Mouse (Mus musculus): ENCODE results near the gene Trp53inp2. TPM values are rescaled to one million over a fixed set of nuclear protein-coding genes. Genes with fewer than 3 reads are reported as not detected.

Trp53inp2 gene
- polyA plus RNA-seq, 1 experiment = 13.8 TPM

DNA sequence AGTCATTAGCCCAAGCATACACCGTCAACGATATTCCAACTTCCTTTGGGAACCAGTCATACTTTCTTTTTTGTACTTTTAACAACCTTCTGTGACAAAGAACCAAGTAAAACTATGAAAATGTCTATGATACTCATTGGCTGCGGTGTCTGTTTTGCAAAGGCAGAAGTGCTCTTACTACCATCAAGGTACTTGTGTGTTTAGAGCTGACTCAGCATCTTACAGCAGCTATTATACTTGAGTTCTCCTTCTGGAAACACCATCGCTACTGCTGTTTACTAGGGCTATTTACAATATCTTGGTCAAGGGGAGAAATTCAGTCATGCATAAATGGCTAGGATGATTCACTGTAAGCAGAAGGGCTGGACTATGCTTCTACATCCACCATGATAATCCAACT is 21.1 kb downstream of the Trp53inp2 start:
- no peak overlapping the region for H3K4me3 ChIP-seq (ENCODE audit: insufficient read depth, poor library complexity, severe bottlenecking)
- H3ac ChIP-seq (ENCODE audit: control insufficient read depth, insufficient read length, low read depth) = no peak overlapping the region
- no peaks in the 10 kb centered on the region for H3K27me3 ChIP-seq (ENCODE audit: control insufficient read depth, insufficient read depth, insufficient read length)
- peaks cover 50% of the 10 kb centered on the region for H3K36me3 ChIP-seq (ENCODE audit: control insufficient read depth, insufficient read depth)
- TF ChIP-seq USF1 (IDR thresholded peaks at IDR 0.05; ENCODE audit: low read depth) = no peak
- TF ChIP-seq CTCF (IDR thresholded peaks at IDR 0.05; ENCODE audit: control insufficient read depth, insufficient read depth, insufficient read length) = no peak
- no peak for TF ChIP-seq MYOD1 (IDR thresholded peaks at IDR 0.05; ENCODE audit: control insufficient read depth, insufficient read length, low read depth)
- no peak for TF ChIP-seq MAX (IDR thresholded peaks at IDR 0.05)
- TF ChIP-seq MYOG (IDR thresholded peaks at IDR 0.05; ENCODE audit: control insufficient read depth, extremely low read depth, insufficient read length) = no peak
- no peaks in the 10 kb centered on the region for H3K79me2 ChIP-seq (ENCODE audit: control insufficient read depth, insufficient read depth)
- H3K79me3 ChIP-seq (ENCODE audit: low read depth) = no peaks in the 10 kb centered on the region

DNA sequence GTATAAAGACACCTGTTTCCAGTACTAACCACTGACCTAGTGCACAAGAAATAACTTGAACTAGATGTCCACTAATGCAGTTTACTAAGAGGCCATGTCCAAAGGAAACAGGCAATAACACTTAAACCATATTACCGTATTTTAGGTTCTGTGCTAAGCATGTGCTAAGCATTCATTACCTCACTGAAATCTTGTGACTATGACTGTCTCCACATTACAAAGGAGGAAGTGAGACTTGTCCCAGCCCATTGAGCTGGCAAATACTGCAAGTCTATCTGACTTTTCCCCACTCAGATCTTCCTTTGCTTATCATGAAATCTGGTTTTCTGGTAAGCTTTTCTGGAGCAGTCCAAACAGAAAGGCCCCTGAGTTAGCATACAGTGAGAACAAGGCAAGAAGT is 23.8 kb downstream of the Trp53inp2 start:
- Histone ChIP-seq H3K27me3 (ENCODE audit: control insufficient read depth, insufficient read depth, insufficient read length) (no peaks in the 10 kb centered on the region), H3ac (ENCODE audit: control insufficient read depth, insufficient read length, low read depth) (no peak overlapping the region), H3K4me3 (ENCODE audit: insufficient read depth, poor library complexity, severe bottlenecking) (no peak overlapping the region), H3K36me3 (ENCODE audit: control insufficient read depth, insufficient read depth) (peaks cover 55% of the 10 kb centered on the region), H3K79me2 (ENCODE audit: control insufficient read depth, insufficient read depth) (no peaks in the 10 kb centered on the region), H3K79me3 (ENCODE audit: low read depth) (no peaks in the 10 kb centered on the region)
- TF ChIP-seq FOSL1 (IDR thresholded peaks at IDR 0.05; ENCODE audit: insufficient read depth, low read length, poor library complexity, severe bottlenecking) (no peak), CTCF (IDR thresholded peaks at IDR 0.05; ENCODE audit: control insufficient read depth, insufficient read depth, insufficient read length) (no peak), CEBPB (IDR thresholded peaks at IDR 0.05; ENCODE audit: low read depth) (no peak), USF1 (IDR thresholded peaks at IDR 0.05; ENCODE audit: low read depth) (no peak), MYOG (IDR thresholded peaks at IDR 0.05; ENCODE audit: control insufficient read depth, extremely low read depth, insufficient read length) (no peak), MAX (IDR thresholded peaks at IDR 0.05) (no peak), MYOD1 (IDR thresholded peaks at IDR 0.05; ENCODE audit: control insufficient read depth, insufficient read length, low read depth) (no peak)

DNA sequence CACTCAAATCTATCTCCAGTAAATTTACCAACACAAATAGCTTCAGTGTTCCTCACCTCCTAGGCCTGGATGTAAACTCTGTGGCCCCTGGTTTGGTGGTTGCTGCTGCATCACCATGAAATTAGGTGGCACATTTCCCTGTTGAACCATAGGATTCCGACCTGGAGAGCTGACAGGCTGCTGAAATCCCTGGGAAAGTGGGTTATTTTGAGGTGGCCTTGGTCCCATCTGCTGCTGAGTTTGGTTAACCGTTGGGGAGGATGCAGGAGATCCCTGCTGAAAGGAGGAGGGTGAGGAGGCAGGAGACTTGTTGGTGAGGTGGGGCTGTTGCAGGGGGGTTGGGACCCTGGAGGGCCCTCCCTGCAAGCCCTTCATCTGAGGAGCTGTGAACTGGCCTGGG is 40.1 kb downstream of the Trp53inp2 start:
- Histone ChIP-seq H3ac (ENCODE audit: control insufficient read depth, insufficient read length, low read depth) (no peak overlapping the region), H3K27me3 (ENCODE audit: control insufficient read depth, insufficient read depth, insufficient read length) (no peaks in the 10 kb centered on the region), H3K4me3 (ENCODE audit: insufficient read depth, poor library complexity, severe bottlenecking) (no peak overlapping the region), H3K79me2 (ENCODE audit: control insufficient read depth, insufficient read depth) (no peaks in the 10 kb centered on the region), H3K36me3 (ENCODE audit: control insufficient read depth, insufficient read depth) (peaks cover 60% of the 10 kb centered on the region), H3K79me3 (ENCODE audit: low read depth) (no peaks in the 10 kb centered on the region)
- TF ChIP-seq CTCF (IDR thresholded peaks at IDR 0.05; ENCODE audit: control insufficient read depth, insufficient read depth, insufficient read length) (no peak), MAX (IDR thresholded peaks at IDR 0.05) (no peak), CEBPB (IDR thresholded peaks at IDR 0.05; ENCODE audit: low read depth) (no peak), USF1 (IDR thresholded peaks at IDR 0.05; ENCODE audit: low read depth) (no peak), FOSL1 (IDR thresholded peaks at IDR 0.05; ENCODE audit: insufficient read depth, low read length, poor library complexity, severe bottlenecking) (no peak), MYOG (IDR thresholded peaks at IDR 0.05; ENCODE audit: control insufficient read depth, extremely low read depth, insufficient read length) (no peak), MYOD1 (IDR thresholded peaks at IDR 0.05; ENCODE audit: control insufficient read depth, insufficient read length, low read depth) (no peak)

DNA sequence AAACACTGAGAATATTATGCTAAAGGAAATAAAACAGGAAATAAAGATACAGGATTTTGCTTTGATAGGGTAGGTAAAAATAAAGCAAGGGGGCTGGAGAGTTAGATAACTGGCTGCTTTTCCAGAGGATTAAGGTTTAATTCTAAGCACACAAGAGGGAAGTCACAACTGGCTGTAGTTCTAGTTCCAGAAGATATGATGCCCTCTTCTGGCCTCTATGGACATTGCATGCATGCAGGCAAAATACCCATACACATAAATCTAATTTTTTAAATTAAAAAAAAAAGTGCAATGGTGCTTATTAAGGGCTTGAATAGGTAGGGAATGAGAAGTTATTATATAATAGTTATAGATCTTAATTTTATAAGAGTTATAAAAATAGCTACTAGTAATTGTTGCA is 55.6 kb downstream of the Trp53inp2 start:
- Histone ChIP-seq H3K4me3 (ENCODE audit: insufficient read depth, poor library complexity, severe bottlenecking) (no peak overlapping the region), H3K27me3 (ENCODE audit: control insufficient read depth, insufficient read depth, insufficient read length) (no peaks in the 10 kb centered on the region), H3K79me3 (ENCODE audit: low read depth) (no peaks in the 10 kb centered on the region), H3K36me3 (ENCODE audit: control insufficient read depth, insufficient read depth) (peaks cover 46% of the 10 kb centered on the region), H3ac (ENCODE audit: control insufficient read depth, insufficient read length, low read depth) (no peak overlapping the region), H3K79me2 (ENCODE audit: control insufficient read depth, insufficient read depth) (peaks cover 8% of the 10 kb centered on the region)
- TF ChIP-seq MYOD1 (IDR thresholded peaks at IDR 0.05; ENCODE audit: control insufficient read depth, insufficient read length, low read depth) = no peak
- no peak for TF ChIP-seq FOSL1 (IDR thresholded peaks at IDR 0.05; ENCODE audit: insufficient read depth, low read length, poor library complexity, severe bottlenecking)

Small RNA genes lying within 50 kb of the gene (microRNA-seq; reads per million reads assigned to microRNA genes)
- not detected for gene Mir695 (ENCODE audit: borderline microRNAs expressed)

Other genes with a start within 250 kb of the Trp53inp2 start
- 7.9 TPM for gene Itch, start 247.6 kb upstream of the Trp53inp2 start, polyA plus RNA-seq (2012; fragmentation: generic; extraction: Trizol)
- gene Dynlrb1, start 144.5 kb upstream of the Trp53inp2 start, polyA plus RNA-seq (2012; fragmentation: generic; extraction: Trizol) = 350 TPM
- 63.1 TPM for gene Map1lc3a, start 104.8 kb upstream of the Trp53inp2 start, polyA plus RNA-seq (2012; fragmentation: generic; extraction: Trizol)
- 30.7 TPM for gene Pigu, start 23.6 kb upstream of the Trp53inp2 start, polyA plus RNA-seq (2012; fragmentation: generic; extraction: Trizol)
- gene Ncoa6, start 92.8 kb downstream of the Trp53inp2 start, polyA plus RNA-seq (2012; fragmentation: generic; extraction: Trizol) = 9.4 TPM
- gene Acss2, start 136.9 kb downstream of the Trp53inp2 start, polyA plus RNA-seq (2012; fragmentation: generic; extraction: Trizol) = 3.1 TPM
- 2.6 TPM for gene Ggt7, start 137.2 kb downstream of the Trp53inp2 start, polyA plus RNA-seq (2012; fragmentation: generic; extraction: Trizol)
- 39.4 TPM for gene Gss, start 211.8 kb downstream of the Trp53inp2 start, polyA plus RNA-seq (2012; fragmentation: generic; extraction: Trizol)
- 0.09 TPM for gene Myh7b, start 230.2 kb downstream of the Trp53inp2 start, polyA plus RNA-seq (2012; fragmentation: generic; extraction: Trizol)